Mouse (Mus musculus) lung, postnatal 0 days (tissue): ENCODE results near the gene D2hgdh.

Source experiments
- CTCF ChIP-seq: IDR thresholded peaks from 2 replicates; pipeline ENCODE4 v1.5.1; 2016; ENCODE audit warnings: antibody characterized with exemption, mild to moderate bottlenecking
- EP300 ChIP-seq: IDR thresholded peaks from 2 replicates; pipeline ENCODE4 v1.6.1; 2016; ENCODE audit warnings: antibody characterized with exemption, mild to moderate bottlenecking, control low read depth

DNA sequence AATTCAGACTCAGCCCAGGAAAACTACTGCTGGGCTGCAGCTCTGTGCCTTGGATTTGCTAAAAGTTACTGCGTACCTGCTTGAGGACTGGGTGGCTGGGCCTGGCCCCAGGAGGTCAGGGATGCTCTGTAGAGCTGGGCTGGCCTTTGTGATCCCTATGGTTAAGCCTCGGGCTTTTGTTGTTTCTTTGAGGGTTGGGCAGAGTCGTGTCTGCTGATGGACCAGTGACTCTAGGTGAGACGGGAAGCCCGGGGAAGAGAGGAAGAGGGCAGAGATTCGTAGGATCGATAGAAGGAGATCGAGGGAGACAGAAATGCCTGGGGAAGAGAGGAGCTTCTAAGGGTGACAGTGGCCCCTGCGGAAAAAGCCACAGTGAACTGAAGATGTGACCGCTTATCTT is at the start of gene D2hgdh:
- TF ChIP-seq CTCF (no peak), EP300 (no peak)
